Mouse (Mus musculus) MEL (cell line): ENCODE measurements at regions not wholly inside any gene's neighbourhood (a gene's known extent, or its start where the extent isn't known, plus 50 kb on each side); places are given as distances from the start of the nearest gene placed in this dataset.

ENCODE experiments used
- BHLHE40 ChIP-seq: IDR thresholded peaks from 2 replicates; pipeline ENCODE4 v1.6.1; 2012; ENCODE audit warnings: low read depth, mild to moderate bottlenecking, inconsistent platforms, low read length, improper control_type of control experiment, borderline replicate concordance
- CTCF ChIP-seq, 3 experiments: IDR thresholded peaks in 2 of 3; conservative IDR thresholded peaks in 1 of 3; 2 replicates each; pipeline ENCODE4 v1.5.1; 2011 to 2012; ENCODE audit warnings: low read length in 3 of 3, low read depth in 2 of 3, mild to moderate bottlenecking in 2 of 3, improper control_type of control experiment in 1 of 3, inconsistent platforms in 1 of 3, mixed read lengths in 1 of 3, moderate library complexity in 1 of 3; ENCODE audit not compliant: control insufficient read depth in 1 of 3, insufficient read depth in 1 of 3, poor library complexity in 1 of 3, severe bottlenecking in 1 of 3
- E2F4 ChIP-seq: IDR thresholded peaks from 2 replicates; pipeline ENCODE4 v1.6.1; 2011; ENCODE audit warnings: low read depth, low read length, improper control_type of control experiment, borderline replicate concordance
- HCFC1 ChIP-seq: IDR thresholded peaks from 2 replicates; pipeline ENCODE4 v1.6.1; 2012; ENCODE audit warnings: low read depth, mild to moderate bottlenecking, inconsistent platforms, low read length, improper control_type of control experiment, moderate library complexity
- NRF1 ChIP-seq: IDR thresholded peaks from 2 replicates; pipeline ENCODE4 v1.6.1; 2014; ENCODE audit warnings: low read depth, mild to moderate bottlenecking, inconsistent platforms, low read length, improper control_type of control experiment, moderate library complexity; ENCODE audit not compliant: poor library complexity, insufficient read depth, severe bottlenecking
- POLR2A ChIP-seq, 2 experiments: IDR thresholded peaks; 2 replicates each; pipeline ENCODE4 v1.6.1; 2011 to 2012; ENCODE audit warnings: low read length in 2 of 2, mild to moderate bottlenecking in 2 of 2, control low read depth in 1 of 2, improper control_type of control experiment in 1 of 2, low read depth in 1 of 2, moderate library complexity in 1 of 2; ENCODE audit not compliant: control insufficient read depth in 1 of 2, insufficient read depth in 1 of 2, poor library complexity in 1 of 2
- SMC3 ChIP-seq: IDR thresholded peaks from 2 replicates; pipeline ENCODE4 v1.6.1; 2011; ENCODE audit warnings: low read depth, low read length, improper control_type of control experiment
- UBTF ChIP-seq: IDR thresholded peaks from 2 replicates; pipeline ENCODE4 v1.6.1; 2012; ENCODE audit warnings: low read depth, mild to moderate bottlenecking, inconsistent platforms, low read length, improper control_type of control experiment, moderate library complexity, borderline replicate concordance; ENCODE audit not compliant: insufficient read depth

GRCm38 (mm10) chr10:98044579-98044978 lies 318.0 kb upstream of the C030005K15Rik start:
- TF ChIP-seq UBTF: no peak
- no peak for TF ChIP-seq HCFC1
- no peak for TF ChIP-seq E2F4
- TF ChIP-seq NRF1: no peak
- no peak for TF ChIP-seq CTCF (IDR thresholded peaks at IDR 0.05 in 2 of 3, conservative IDR thresholded peaks at IDR 0.05 in 1 of 3; ENCODE audit: control insufficient read depth in 1 of 3, insufficient read depth in 1 of 3, low read depth in 2 of 3, low read length in 3 of 3, poor library complexity in 1 of 3, severe bottlenecking in 1 of 3)
- TF ChIP-seq BHLHE40: no peak
- no peak for TF ChIP-seq POLR2A (IDR thresholded peaks at IDR 0.05; ENCODE audit: control insufficient read depth in 1 of 2, insufficient read depth in 1 of 2, low read depth in 1 of 2, low read length in 2 of 2, poor library complexity in 1 of 2)
- no peak for TF ChIP-seq SMC3
